Mouse (Mus musculus): ENCODE results near the gene Ifitm5. TPM values are rescaled to one million over a fixed set of nuclear protein-coding genes. Genes with fewer than 3 reads are reported as not detected.
"Not testable (repeated sequence)": the region's sequence is repeated elsewhere in the genome, so short reads cannot be mapped to it uniquely, and the experiment has no call there.

Gene Ifitm5
- polyA plus RNA-seq, 1 experiment from 2014 or later, result 0.82 TPM

GRCm38 (mm10) chr7:140975465-140975864 is 25.4 kb upstream of the Ifitm5 start:
- no peak overlapping the region for H3K4me2 ChIP-seq
- H3K27ac ChIP-seq (replicated peaks), result no peak overlapping the region
- H3K36me3 ChIP-seq, result no peaks in the 10 kb centered on the region
- H3K27me3 ChIP-seq, result no peaks in the 10 kb centered on the region
- H3K9me3 ChIP-seq, result no peaks in the 10 kb centered on the region
- ATAC-seq (ENCODE audit: low FRiP score, low read depth), result no peak
- H3K4me3 ChIP-seq, result no peak overlapping the region
- H3K9ac ChIP-seq, result no peak overlapping the region
- WGBS, result 14% methylated on average over 3 of the region's 3 CpGs
- H3K4me1 ChIP-seq (replicated peaks), result 0 out of 2 replicates have a peak, but pooled peaks cover 6% of the 10 kb centered on the region

- no peak overlapping the region for H3K27ac ChIP-seq (replicated peaks)
- 0 out of 2 replicates have a peak, but pooled peaks cover 6% of the 10 kb centered on the region for H3K4me1 ChIP-seq (replicated peaks)
- no peak for ATAC-seq (ENCODE audit: low FRiP score, low read depth)
- no peak overlapping the region for H3K9ac ChIP-seq
- 17% methylated on average over 9 of the region's 9 CpGs for WGBS
- H3K4me2 ChIP-seq, result no peak overlapping the region
- no peaks in the 10 kb centered on the region for H3K36me3 ChIP-seq
- H3K27me3 ChIP-seq, result no peaks in the 10 kb centered on the region
- H3K9me3 ChIP-seq, result no peaks in the 10 kb centered on the region
- H3K4me3 ChIP-seq, result no peak overlapping the region
Observed at GRCm38 (mm10) chr7:140974940-140975339, 24.8 kb upstream of the Ifitm5 start.

DNA sequence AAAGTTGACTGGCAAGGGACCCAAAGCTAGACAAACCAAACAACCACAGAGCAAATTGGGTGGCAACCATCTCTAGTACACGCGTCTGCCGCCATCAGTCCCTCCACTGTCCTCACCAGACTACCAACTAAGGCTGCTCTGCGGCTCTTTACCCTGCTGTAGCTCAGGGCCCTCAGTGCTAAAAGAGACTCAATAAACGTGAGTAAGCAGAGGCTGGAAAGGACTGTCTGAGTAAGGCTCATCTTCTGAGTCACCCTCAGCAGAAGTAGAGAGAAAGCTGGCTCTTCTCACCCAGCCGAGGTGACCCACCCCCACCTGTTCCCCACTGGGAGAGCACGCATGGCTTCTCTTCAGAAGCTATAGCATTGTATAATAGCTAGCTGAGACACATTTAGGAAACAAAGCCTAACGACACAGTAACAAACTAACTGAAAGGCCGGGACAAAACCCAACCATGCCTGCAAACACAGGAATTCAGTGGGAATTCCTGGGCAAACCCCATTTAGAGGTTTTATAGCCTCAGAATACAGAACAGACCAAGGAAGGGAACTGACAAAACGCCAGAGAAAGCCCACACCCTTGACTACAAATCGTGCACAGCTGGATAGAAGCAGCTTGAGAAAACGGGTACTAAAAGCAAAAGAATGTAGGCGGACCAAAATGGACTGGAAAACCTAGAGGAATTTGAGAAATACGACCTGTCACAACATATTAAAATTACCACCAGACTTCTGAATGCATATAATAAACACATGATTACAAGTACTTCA is 23.5 kb upstream of the Ifitm5 start:
- H3K4me2 ChIP-seq, result no peak overlapping the region
- ATAC-seq (ENCODE audit: low FRiP score, low read depth), result no peak
- H3K36me3 ChIP-seq, result no peaks in the 10 kb centered on the region
- H3K4me1 ChIP-seq (replicated peaks), result 0 out of 2 replicates have a peak, but pooled peaks cover 6% of the 10 kb centered on the region
- no peak overlapping the region for H3K4me3 ChIP-seq
- 16% methylated on average over 14 of the region's 14 CpGs for WGBS
- H3K9me3 ChIP-seq, result no peaks in the 10 kb centered on the region
- H3K9ac ChIP-seq, result no peak overlapping the region
- no peaks in the 10 kb centered on the region for H3K27me3 ChIP-seq
- H3K27ac ChIP-seq (replicated peaks), result no peak overlapping the region

DNA sequence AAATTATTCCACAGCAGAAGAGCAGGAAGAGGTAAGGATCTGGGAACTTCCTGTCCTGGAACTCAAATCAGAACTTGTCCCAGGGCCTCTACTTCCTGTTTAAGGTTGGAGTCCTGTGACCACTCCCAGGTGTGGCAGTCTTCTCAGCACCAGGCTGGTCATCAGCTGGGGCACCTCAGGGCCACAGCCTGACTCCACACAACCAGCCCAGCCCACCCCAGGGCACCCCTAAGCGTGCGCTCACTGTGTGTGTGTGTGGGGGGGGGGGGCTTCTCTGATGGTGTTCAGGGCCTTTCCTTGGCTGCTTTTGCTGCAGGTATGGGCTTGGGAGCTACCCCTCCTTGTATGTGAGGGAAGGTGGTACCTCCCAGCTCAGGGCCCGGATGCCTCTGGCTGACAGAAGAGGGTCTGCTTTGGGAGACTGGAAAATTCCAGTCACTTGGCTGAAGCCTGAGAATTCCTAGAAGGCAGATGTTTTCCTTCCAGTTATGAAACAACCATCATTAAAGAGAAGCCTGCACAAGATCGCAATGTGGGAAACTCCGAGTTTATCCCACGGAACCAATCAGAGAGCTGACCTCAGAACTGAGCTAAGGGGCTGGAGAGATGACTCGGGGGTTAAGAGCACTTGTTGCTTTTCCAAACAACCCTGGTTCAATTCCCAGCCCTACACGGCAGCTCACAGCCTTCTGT is 21.5 kb upstream of the Ifitm5 start:
- 0 out of 2 replicates have a peak, but pooled peaks cover 6% of the 10 kb centered on the region for H3K4me1 ChIP-seq (replicated peaks)
- 93% methylated on average over 8 of the region's 8 CpGs for WGBS
- H3K4me2 ChIP-seq, result no peak overlapping the region
- no peaks in the 10 kb centered on the region for H3K36me3 ChIP-seq
- H3K27me3 ChIP-seq, result no peaks in the 10 kb centered on the region
- ATAC-seq (ENCODE audit: low FRiP score, low read depth), result no peak
- H3K27ac ChIP-seq (replicated peaks), result no peak overlapping the region
- no peaks in the 10 kb centered on the region for H3K9me3 ChIP-seq
- H3K9ac ChIP-seq, result no peak overlapping the region
- H3K4me3 ChIP-seq, result no peak overlapping the region

DNA sequence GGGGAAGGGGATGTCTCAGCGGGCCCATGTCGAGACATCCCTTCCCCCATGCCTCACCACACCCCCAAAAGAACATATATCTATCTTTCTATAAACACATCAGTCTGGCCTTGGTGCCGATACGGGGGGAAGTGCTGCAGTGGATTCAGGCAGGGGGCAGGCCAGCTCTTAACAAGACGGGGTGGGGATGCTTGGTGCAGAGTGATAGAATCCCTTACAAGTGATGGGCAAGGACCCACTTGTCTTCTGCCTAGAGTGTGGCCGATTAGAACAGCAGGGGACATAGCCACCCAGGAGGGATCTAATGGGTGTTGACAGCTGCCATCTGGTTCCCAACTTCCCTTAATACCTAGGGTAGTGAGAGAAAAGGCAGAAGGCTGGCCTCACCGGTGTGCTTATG is 20.8 kb upstream of the Ifitm5 start:
- Histone ChIP-seq H3K36me3 (no peaks in the 10 kb centered on the region), H3K4me1 (replicated peaks) (0 out of 2 replicates have a peak, but pooled peaks cover 6% of the 10 kb centered on the region), H3K27me3 (no peaks in the 10 kb centered on the region), H3K9me3 (no peaks in the 10 kb centered on the region), H3K4me2 (no peak overlapping the region), H3K9ac (no peak overlapping the region), H3K4me3 (no peak overlapping the region), H3K27ac (replicated peaks) (no peak overlapping the region)
- 54% methylated on average over 7 of the region's 7 CpGs for WGBS
- ATAC-seq (ENCODE audit: low FRiP score, low read depth), result no peak

- not testable (repeated sequence) for H3K27ac ChIP-seq (replicated peaks); ATAC-seq (ENCODE audit: low FRiP score, low read depth); H3K4me1 ChIP-seq (replicated peaks); H3K9ac ChIP-seq; H3K4me3 ChIP-seq; H3K36me3 ChIP-seq; H3K27me3 ChIP-seq; H3K9me3 ChIP-seq; H3K4me2 ChIP-seq
- WGBS, result 17% methylated on average over 3 of the region's 3 CpGs
Observed at GRCm38 (mm10) chr7:140968710-140969109, 18.6 kb upstream of the Ifitm5 start.

GRCm38 (mm10) chr7:140967862-140968591 is 17.9 kb upstream of the Ifitm5 start:
- no peaks in the 10 kb centered on the region for H3K9me3 ChIP-seq
- no peaks in the 10 kb centered on the region for H3K27me3 ChIP-seq
- 14% methylated on average over 14 of the region's 14 CpGs for WGBS
- H3K4me1 ChIP-seq (replicated peaks), result no peaks in the 10 kb centered on the region
- ATAC-seq (ENCODE audit: low FRiP score, low read depth), result no peak
- no peak overlapping the region for H3K4me3 ChIP-seq
- H3K4me2 ChIP-seq, result no peak overlapping the region
- no peak overlapping the region for H3K9ac ChIP-seq
- H3K27ac ChIP-seq (replicated peaks), result no peak overlapping the region
- no peaks in the 10 kb centered on the region for H3K36me3 ChIP-seq

- no peak for ATAC-seq (ENCODE audit: low FRiP score, low read depth)
- WGBS, result 92% methylated on average over 4 of the region's 4 CpGs
- no peak within 1 kb of the TSS for H3K9ac ChIP-seq
- H3K4me3 ChIP-seq, result no peak within 1 kb of the TSS
- H3K4me2 ChIP-seq, result no peak within 1 kb of the TSS
- H3K36me3 ChIP-seq, result no peaks in the 10 kb centered on the region
- H3K27ac ChIP-seq (replicated peaks), result no peak within 1 kb of the TSS
- H3K4me1 ChIP-seq (replicated peaks), result no peaks in the 10 kb centered on the region
- no peaks in the 10 kb centered on the region for H3K9me3 ChIP-seq
- H3K27me3 ChIP-seq, result no peaks in the 10 kb centered on the region
Observed at GRCm38 (mm10) chr7:140966921-140967320, 16.8 kb upstream of the Ifitm5 start, which contains the start of gene Ifitm1. TSS of gene Ifitm1 (plus strand) at chr7:140967221.

- H3K9ac ChIP-seq, result no peak overlapping the region
- WGBS, result 64% methylated on average over 2 of the region's 2 CpGs
- no peaks in the 10 kb centered on the region for H3K9me3 ChIP-seq
- H3K4me1 ChIP-seq (replicated peaks), result no peaks in the 10 kb centered on the region
- no peak overlapping the region for H3K27ac ChIP-seq (replicated peaks)
- H3K36me3 ChIP-seq, result no peaks in the 10 kb centered on the region
- H3K4me3 ChIP-seq, result no peak overlapping the region
- H3K27me3 ChIP-seq, result no peaks in the 10 kb centered on the region
- ATAC-seq (ENCODE audit: low FRiP score, low read depth), result no peak
- H3K4me2 ChIP-seq, result no peak overlapping the region
Observed at GRCm38 (mm10) chr7:140962733-140963132, 12.6 kb upstream of the Ifitm5 start.

DNA sequence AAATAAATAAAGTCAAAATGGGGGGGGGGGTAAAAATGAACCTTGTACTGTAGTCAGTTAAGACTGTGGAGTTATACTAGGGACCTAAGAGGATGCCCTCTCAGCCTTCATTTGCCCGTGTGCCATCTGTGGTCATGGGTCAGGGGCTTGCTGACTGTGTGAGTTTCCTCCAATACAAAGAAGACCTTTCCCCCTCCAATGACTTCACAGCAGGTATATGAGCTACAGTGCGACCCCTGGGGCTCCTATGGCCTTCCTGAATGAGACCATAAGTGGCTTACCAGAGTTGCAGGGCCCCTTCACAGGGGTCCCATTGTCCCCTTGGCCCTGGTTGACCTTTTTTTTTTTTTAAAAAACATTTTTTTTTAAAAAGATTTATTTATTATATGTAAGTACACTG is 11.3 kb upstream of the Ifitm5 start:
- Histone ChIP-seq H3K4me3 (no peak overlapping the region), H3K9me3 (no peaks in the 10 kb centered on the region), H3K4me2 (no peak overlapping the region), H3K4me1 (replicated peaks) (no peaks in the 10 kb centered on the region), H3K27me3 (no peaks in the 10 kb centered on the region), H3K36me3 (no peaks in the 10 kb centered on the region), H3K27ac (replicated peaks) (no peak overlapping the region), H3K9ac (no peak overlapping the region)
- ATAC-seq (ENCODE audit: low FRiP score, low read depth), result no peak
- WGBS, result 58% methylated on average over 2 of the region's 2 CpGs

- Histone ChIP-seq H3K9ac (no peak overlapping the region), H3K9me3 (no peaks in the 10 kb centered on the region), H3K36me3 (no peaks in the 10 kb centered on the region), H3K27ac (replicated peaks) (no peak overlapping the region), H3K27me3 (no peaks in the 10 kb centered on the region), H3K4me1 (replicated peaks) (0 out of 2 replicates have a peak, but pooled peaks cover 5% of the 10 kb centered on the region), H3K4me2 (no peak overlapping the region), H3K4me3 (no peak overlapping the region)
- WGBS, result 50% methylated on average over 5 of the region's 5 CpGs
- ATAC-seq (ENCODE audit: low FRiP score, low read depth), result no peak
Observed at GRCm38 (mm10) chr7:140960026-140960425, 9.9 kb upstream of the Ifitm5 start.
